Mouse (Mus musculus) testis, postnatal 10 days (tissue): Measurements from ENCODE around the gene Dlk2.

Experiments used
- DNase-seq: peaks from one replicate; pipeline ENCODE4 v3.0.0; 2021; ENCODE audit warnings: low spot score

Dlk2 gene

DNA sequence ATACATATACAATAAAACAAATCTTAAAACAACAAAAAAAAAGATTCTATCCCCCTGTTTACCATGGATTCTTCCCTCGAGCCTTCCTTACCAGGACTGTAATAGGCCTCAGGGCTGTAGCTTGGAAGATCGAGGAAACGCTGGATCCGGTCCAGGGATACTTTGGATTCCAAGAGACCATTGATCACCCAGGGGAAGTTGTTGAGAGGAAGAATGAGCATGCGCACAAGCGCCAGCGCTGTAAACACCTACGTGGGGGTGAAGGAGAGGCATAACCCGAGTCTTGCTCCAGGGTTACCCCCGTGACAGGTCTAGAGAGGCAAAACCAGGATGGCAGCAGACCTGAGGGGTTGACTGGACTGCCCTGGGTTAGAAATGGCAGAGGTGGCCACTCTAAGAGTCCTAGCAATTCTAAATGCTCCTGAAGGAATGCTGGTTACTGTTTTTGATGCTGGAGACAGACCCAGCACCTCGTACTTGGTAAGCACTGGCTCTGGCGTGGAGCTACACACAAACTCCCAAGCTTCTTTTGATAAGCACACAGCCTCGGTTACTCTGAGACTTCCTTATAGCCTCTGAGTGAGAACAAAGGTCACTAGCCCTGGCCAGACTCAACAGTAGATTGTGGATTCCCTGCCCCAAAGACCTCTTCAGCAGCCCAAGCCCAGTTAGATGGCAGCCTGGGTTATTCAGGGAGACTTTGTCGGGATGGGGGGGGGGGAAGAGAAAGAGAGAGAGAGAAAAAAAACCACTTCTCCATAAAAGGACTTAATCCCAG, 25.0 kb downstream of the Dlk2 start:
- DNase-seq = no peak

GRCm38 (mm10) chr17:46327413-46327905, 30.2 kb downstream of the Dlk2 start:
- no peak for DNase-seq

- peak; percentile 96 for DNase-seq
These were observed 30.8 kb downstream of the Dlk2 start, which contains the start of gene Abcc10 for GRCm38 (mm10) chr17:46327906-46328534. Gene Abcc10, minus strand, starts transcription at chr17:46328352.

- DNase-seq = no peak
These were observed 31.5 kb downstream of the Dlk2 start for GRCm38 (mm10) chr17:46328723-46329122.

DNA sequence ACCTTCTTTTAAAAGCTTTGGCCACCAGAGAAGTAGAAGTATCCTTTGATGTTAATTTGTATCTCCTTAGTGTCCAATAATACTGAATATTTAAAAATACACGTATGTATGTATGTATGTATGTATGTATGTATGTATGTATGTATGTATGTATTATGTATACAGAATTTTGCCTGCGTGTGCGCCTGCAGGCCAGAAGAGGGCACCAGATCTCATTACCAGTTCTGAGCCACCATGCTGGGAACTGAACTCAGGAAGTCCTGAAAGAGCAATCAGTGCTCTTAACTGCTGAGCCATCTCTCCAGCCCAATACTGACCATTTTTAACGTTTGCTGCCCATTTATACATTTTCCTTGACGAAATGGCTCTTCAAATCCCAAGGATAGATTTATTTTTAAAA, 39.3 kb downstream of the Dlk2 start:
- no peak for DNase-seq

- DNase-seq = no peak
These were observed 44.0 kb downstream of the Dlk2 start for GRCm38 (mm10) chr17:46341208-46341607.

DNA sequence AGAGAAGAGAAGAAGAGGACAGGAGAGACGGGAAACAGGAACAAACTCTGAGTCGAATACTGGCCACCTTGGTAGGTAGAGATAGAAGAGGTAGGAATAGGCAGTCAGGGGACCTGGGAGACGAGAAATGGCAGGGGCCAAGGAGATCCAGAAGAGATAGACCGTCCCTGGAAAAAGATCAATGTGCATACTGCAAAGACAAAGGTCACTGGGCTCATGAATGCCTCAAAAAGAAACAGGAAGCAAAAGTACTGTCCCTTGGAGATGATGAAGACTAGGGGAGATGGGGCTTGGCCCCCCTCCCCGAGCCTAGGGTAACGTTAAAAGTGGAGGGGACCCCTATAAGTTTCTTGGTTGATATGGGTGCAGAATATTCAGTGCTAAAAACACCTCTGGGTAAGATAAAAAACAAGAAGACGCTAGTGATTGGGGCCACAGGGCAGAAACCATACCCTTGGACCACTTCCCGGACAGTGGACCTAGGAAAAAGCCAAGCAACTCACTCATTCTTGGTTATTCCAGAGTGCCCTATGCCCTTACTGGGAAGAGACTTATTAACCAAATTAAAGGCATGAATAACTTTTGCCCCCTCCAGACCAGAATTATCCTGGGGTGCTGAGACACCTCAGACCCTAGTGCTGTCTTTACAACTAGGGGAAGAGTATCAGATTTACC, 53.9 kb downstream of the Dlk2 start:
- no peak for DNase-seq
